Mouse (Mus musculus): ENCODE data around the gene Zp3.

- TF ChIP-seq GATA1 (IDR thresholded peaks at IDR 0.05; ENCODE audit: low read length) (no peak), TAL1 (IDR thresholded peaks at IDR 0.05; ENCODE audit: low read length) (no peak)
These were observed 37.2 kb upstream of the Zp3 start for GRCm38 (mm10) chr5:135942710-135943109.
